Mouse (Mus musculus) kidney, postnatal 14 days (tissue): Measurements from ENCODE around the gene Sdhb.

Source experiments
- DNase-seq: peaks from one replicate; pipeline ENCODE4 v3.0.0; 2022; ENCODE audit warnings: mixed read lengths

Sdhb gene

DNA sequence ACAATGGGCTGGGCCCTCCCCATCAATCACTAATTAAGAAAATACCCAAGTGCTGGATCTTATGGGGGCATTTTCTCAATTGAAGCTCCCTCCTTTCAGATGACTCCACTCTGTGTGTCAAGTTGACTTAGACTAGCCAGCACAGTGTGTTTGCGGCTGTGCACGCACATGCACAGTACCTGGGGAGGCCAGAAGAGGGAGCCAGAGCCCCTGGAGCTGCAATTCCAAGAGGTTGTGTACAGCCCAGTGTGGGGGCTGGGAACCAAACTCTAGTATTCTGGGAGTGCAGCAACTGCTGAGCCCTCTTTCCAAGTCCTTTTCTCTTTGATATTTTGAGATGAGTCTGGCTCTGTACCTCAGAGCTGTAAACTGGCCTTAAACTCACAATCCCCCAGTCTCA, 20.6 kb downstream of the Sdhb start:
- no peak for DNase-seq

- no peak for DNase-seq
Measured at GRCm38 (mm10) chr4:140982808-140983207, 21.8 kb downstream of the Sdhb start.

- DNase-seq, result peak; percentile 40
Measured at GRCm38 (mm10) chr4:140983442-140983841, 22.4 kb downstream of the Sdhb start.

DNA sequence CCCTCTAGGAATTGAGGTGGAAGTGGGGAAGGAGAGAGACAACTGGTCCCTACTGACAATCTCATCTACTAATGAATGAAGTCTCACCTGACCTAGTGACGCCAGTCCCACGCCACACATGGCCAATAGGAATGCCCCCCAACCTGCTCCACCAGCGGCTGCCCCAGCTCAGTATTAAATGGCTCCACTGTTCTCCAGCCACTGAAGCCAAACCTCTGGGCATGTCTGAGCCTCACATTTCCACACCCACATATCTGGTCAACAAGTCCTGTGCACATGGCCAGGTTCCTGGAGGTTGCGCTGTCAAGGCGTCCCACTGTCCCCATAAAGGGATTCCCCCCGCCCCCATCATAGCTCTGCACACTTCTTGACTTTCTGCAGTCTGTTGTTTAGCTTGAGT, 23.5 kb downstream of the Sdhb start:
- no peak for DNase-seq

- no peak for DNase-seq
Measured at GRCm38 (mm10) chr4:140986024-140986710, 25.2 kb downstream of the Sdhb start.

DNA sequence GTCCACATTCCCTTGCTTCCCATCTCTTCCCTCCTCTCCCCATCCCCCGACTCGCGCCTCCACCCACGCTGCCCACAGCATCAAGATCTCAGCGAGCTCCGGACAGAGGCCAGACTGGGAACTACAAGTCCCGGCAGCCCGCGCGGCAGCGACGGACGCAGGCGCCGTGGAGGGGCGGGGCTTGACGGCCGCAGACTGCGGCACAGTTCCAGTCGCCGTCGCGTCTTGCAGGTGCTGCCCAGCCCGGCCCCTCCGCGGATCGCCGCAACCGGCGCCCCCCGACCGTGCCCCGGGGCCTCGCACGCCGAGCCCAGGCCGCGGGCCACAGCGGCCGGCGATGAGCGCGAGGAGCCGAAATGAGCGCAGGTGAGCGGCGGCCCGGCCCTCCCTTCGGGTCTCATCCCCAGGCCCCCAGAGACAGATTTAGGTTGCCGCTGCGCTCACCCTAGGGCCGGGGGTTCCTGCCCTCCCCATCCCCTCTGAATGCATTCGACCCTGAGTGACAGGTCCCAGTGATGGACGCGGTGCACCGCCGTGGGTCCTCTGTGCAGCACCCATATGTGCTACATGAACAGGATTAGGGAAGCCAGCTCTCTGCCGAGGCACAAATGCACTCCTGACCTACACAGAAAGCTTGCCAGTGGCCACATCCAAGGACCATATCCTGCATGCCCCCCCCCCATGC, 25.9 kb downstream of the Sdhb start, which contains the start of gene Atp13a2:
Gene Atp13a2 (plus strand): TSS at position 163 of the 685 bp plus-strand sequence.
- peak; percentile 94 for DNase-seq

DNA sequence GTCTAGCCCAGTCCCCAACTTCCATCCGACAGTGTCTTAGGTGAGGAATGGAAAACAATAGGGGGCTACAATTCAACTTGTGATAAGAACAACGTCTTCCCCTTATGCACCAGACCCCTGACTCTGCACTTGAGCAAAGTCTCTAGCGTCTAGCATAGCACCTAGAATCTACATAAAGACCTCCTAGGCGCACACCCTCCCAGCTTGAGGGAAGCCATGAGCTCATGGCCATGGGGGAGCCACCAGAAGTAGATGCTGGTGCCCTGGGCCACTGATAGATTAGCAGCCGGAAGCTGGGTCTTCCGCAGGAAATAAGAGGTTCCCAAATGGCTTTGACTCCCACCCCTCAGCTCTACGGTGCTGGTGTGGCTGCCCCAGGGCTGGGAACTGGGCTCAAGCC, 26.5 kb downstream of the Sdhb start:
- DNase-seq, result no peak

- DNase-seq, result no peak
Measured at GRCm38 (mm10) chr4:140988706-140989290, 27.8 kb downstream of the Sdhb start.

DNA sequence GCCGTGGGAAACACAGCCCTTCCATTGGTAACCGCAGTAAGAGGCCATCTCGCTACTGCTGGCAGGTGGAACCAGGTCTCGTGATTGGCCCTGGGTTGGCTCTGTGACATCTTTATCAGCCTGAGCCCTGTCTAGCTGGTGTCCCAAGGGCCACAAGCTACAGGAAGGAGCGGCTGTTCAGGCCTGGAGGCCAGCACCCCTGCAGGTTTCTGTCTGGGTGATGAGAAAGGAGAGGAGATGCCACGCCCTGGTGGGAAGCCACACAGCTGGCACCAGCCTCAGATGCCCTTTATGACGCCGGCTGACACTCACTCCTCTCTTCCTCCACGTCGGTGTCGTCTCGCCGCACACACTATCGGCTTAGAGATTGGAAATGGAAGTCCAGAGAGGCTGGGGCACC, 28.4 kb downstream of the Sdhb start:
- no peak for DNase-seq

GRCm38 (mm10) chr4:140992215-140992614, 31.2 kb downstream of the Sdhb start:
- DNase-seq, result no peak

GRCm38 (mm10) chr4:140993846-140994245, 32.8 kb downstream of the Sdhb start:
- DNase-seq, result no peak

DNA sequence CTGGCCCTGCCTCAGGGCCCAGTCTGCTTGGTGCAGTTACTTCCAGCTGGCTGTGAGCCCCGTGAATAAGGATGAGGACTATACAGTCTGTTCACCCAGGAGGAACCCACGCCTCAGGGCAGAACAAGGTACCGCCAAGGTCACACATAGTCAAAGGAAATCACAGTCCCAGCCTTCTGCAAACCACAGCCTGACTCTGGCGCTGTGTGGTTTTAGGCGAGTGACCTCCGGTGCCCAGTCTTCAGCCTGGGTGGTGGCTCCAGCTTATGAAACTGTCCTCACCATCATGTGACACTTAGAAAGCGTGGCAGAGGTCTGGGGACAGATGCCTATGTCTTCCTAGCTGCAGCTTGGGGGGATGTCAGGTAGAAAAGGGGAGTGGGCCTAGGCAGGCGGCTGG, 34.8 kb downstream of the Sdhb start:
- DNase-seq, result no peak

DNA sequence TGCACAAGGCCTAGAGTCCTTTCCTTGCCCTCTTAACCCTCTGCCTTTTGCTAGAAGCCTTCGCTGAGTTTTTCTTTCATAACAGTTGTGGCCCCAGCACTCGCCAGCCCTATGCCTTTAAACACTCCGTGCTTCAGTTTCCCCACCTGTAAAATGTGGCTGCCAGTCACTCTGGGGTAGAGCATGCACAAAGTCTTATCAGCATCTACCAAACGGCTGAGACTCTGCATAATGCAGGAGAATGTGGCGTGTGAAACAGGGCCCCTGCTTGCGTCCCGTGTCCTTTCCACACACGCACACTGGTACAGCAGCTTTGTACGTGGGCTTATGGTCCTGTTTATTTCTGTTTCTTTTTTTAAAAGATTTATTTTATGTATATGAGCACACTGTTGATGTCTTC, 35.8 kb downstream of the Sdhb start:
- DNase-seq, result no peak

GRCm38 (mm10) chr4:141005983-141006382, 45.0 kb downstream of the Sdhb start:
- peak; percentile 48 for DNase-seq

DNA sequence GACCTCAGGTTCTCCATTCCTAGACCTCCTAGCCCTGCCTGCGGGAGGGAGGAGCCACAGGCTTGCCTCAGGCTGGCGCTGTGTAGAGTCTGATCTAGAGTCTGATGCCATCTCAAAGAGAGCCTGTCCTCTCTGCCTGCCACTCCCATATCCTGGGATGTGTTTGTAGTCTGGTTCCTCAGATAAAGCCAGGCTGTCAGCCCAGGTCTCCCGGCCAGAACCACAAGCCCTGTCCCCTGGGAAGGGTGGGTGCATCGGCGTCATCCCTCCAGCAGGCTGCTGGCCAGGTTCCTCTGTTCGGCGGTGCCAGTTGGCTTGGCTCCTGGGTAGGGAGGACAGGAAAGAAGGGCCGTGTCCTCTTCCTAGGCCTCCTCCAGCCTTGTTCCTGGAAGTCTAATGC, 47.0 kb downstream of the Sdhb start:
- DNase-seq, result peak; percentile 46

- DNase-seq, result no peak
Measured at GRCm38 (mm10) chr4:141010118-141010517, 49.1 kb downstream of the Sdhb start, which contains the start of gene Mfap2. Gene Mfap2 (plus strand): TSS chr4:141010418.

DNA sequence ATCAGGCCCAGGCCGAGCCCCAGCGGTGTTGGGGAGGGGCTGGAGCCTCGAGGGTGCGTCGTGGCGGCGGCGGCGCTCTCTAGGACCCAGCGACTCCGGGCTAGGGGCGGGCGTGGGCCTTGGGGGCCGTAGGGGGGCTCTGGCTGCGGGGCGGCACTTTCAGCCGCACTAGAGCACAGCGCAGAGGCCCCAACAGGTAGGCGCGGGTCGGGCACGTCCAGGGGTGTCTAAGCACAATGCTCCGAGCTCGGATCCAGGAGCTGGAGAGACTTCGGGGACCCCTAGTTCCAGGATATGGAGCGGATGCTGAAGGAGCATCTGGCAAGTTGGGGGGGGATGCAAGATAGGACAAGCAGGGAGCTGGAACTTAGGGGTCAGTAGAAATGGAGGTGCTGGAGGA, 49.5 kb downstream of the Sdhb start:
- DNase-seq, result peak; percentile 45

GRCm38 (mm10) chr4:141010941-141011429, 50.0 kb downstream of the Sdhb start:
- peak; percentile 67 for DNase-seq

DNA sequence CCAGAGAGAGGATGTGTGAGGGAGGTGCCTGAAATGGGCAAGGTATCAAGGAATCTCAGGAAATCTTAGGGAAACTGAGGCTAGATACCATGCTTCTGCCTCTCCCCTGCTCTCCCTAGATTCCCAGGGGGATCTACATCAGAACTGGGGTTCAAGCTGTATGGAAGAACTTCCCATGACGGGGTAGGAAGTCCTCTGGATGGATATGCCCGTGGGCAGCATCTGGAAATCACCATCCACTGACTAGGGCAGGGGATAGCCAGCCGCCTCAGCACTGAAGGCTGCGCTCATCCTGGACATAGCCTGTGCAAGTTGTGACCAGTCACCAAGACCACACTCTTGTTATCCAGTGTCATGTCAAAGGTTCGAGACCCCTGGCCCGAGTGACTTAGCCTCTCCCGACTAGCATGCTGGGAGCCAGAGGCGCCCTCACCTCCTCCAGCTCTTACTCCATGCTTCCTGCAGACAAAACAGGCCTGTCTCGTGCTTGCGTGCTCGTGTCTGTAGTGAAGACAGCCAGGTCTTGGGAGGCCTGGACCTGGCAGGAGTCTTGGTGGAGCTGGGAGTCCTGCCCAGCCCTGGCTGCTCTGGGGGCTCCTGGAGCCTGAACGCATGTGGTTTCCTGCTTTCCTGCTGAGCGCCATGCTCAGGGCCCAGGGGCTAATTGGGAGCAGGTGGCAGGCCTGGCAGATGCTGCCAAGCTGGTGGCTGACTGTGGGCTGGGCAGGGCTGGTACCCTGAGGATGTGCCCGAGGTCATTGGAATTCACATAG, 50.7 kb downstream of the Sdhb start:
- DNase-seq, result peak; percentile 48

DNA sequence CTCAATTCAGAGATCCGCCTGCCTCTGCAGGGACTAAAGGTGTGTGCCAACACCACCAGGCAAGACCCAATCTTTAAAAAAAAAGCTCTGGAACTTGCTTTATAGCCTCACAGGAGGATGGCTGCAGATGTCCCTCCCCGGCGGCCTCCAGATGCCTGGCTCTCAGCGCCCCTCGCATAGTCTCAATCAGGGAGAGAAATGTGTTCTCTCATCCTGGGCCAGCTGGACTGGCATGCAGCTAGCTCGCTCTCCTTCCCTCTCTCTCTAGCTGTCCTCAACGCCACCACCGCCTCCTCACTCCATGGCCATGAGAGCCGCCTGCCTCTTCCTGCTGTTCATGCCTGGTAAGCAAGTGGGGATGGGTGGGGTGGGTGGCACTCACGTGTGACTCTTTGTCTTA, 51.6 kb downstream of the Sdhb start:
- no peak for DNase-seq

GRCm38 (mm10) chr4:141014114-141014513, 53.1 kb downstream of the Sdhb start:
- no peak for DNase-seq

DNA sequence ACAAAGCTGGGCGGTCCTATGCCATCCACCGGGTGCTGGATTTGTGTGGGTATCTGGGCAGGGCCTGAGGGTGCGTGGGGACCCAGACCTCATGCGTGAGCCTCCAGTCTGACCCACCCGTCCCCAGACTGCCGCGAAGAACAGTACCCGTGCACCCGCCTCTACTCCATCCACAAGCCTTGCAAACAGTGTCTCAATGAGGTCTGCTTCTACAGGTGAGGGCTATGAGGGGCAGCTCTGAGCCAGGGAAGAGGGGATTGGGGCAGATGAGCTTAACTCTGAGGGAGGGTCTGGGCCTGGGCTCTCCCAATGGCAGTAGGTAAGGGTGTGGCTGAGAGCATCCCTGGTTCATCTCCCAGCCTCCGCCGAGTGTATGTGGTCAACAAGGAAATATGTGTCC, 53.9 kb downstream of the Sdhb start:
- no peak for DNase-seq

DNA sequence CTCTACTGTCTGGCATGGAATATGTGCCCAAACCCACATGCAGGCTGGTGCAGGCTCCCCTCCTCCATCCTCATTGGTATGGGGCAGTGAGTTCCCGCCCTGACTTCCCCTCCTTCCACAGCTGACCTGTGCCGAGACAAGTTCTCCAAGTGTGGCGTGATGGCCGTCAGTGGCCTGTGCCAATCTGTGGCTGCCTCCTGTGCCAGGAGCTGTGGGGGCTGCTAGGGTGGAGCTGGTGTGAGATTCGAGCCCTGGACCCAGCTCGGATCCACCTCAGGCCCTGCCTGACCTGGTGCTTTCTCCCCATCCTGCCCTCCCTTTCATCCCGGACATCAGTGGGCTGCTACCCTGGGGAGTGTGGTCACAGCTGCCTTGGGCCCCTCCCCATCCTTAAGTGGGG, 54.4 kb downstream of the Sdhb start:
- no peak for DNase-seq
